Mouse (Mus musculus) forebrain, embryonic 16.5 days (tissue): ENCODE results near the gene Oca2. TPM values are rescaled to one million over a fixed set of nuclear protein-coding genes. Genes with fewer than 3 reads are reported as not detected.

Experiments used
- ATAC-seq: fragments of 200-750 bp; cut with Nextera tagmentation; 2 replicates; pipeline ENCODE4 v1.8.0; 2017; ENCODE audit warnings: mild to moderate bottlenecking, moderate library complexity
- H3K27ac ChIP-seq: fragments of 300-500 bp; sonication (generic); 2 replicates; pipeline ENCODE4 v1.5.1; 2014; ENCODE audit warnings: low read length, control low read depth
- H3K27me3 ChIP-seq: fragments of 300-500 bp; sonication (generic); replicated peaks from 2 replicates; pipeline ENCODE4 v1.6.1; 2014; ENCODE audit warnings: low read length; ENCODE audit not compliant: control insufficient read depth, insufficient read depth
- H3K36me3 ChIP-seq: fragments of 300-500 bp; sonication (generic); 2 replicates; pipeline ENCODE4 v1.6.1; 2014; ENCODE audit not compliant: control insufficient read depth, insufficient read depth
- H3K4me1 ChIP-seq: fragments of 300-500 bp; sonication (generic); replicated peaks from 2 replicates; pipeline ENCODE4 v1.6.1; 2014; ENCODE audit warnings: low read length; ENCODE audit not compliant: control insufficient read depth, insufficient read depth
- H3K4me2 ChIP-seq: fragments of 300-500 bp; sonication (generic); 2 replicates; pipeline ENCODE4 v1.6.1; 2014; ENCODE audit warnings: mild to moderate bottlenecking, low read length, control low read depth
- H3K4me3 ChIP-seq: fragments of 300-500 bp; sonication (generic); replicated peaks from 2 replicates; pipeline ENCODE4 v1.5.1; 2014; ENCODE audit warnings: mild to moderate bottlenecking, low read length, control low read depth
- H3K9ac ChIP-seq: fragments of 300-500 bp; sonication (generic); replicated peaks from 2 replicates; pipeline ENCODE4 v1.6.1; 2014; ENCODE audit warnings: low read depth, low read length, control low read depth
- H3K9me3 ChIP-seq: fragments of 300-500 bp; sonication (generic); 2 replicates; pipeline ENCODE4 v1.6.1; 2016; ENCODE audit warnings: low read length; ENCODE audit not compliant: control insufficient read depth
- WGBS: fragments of 180-500 bp; shearing (Covaris S2); extraction: QIAGEN DNeasy Blood & Tissue Kit; methylation state at CpG from one replicate; pipeline ENCODE4 v1.1.7; 2014; 5-methylcytosine and 5-hydroxymethylcytosine counted together
- polyA plus RNA-seq: library from polyadenylated mRNA; unstranded; fragments of >200 nt; fragmentation: Nextera tagmentation; extraction: Ambion mirVana; gene quantifications from 2 replicates; pipeline ENCODE4 v1.2.1, GENCODE M21; 2015

The Oca2 gene
- polyA plus RNA-seq, 1 experiment from 2014 or later: 0.51 TPM

DNA sequence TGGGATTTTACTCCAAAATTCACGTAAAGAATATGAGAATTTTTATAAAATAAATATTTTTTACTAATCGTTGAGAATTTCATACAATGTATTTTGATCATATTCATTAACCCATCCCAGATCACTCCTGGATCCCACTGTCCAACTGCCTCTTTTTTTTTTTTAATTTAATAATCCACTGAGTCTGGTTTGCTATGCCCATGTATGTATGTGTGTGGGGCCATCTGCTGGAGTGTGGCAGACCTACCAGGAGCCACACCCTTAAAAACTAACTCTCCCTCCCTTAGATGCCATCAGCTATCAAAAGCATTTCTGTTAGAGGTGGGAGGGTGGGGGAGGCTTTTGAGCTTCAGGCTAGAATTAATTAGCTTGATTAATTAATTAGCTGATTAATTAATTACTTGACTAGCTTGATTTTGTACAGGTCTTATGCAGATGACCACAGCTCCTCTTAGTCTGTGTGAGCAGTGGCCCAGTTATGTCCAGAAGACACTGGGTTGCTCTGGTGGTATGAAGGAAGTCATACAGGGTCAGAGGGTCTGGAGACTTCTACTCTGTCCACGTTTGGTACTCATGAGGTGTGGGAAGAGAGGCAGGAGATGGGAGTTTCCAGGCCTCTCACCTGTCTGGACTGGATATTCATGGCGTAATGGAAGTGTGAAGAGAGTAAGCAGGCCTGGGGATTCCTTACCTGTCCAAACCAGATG is 221.4 kb downstream of the Oca2 start:
- no peaks in the 10 kb centered on the region for H3K9me3 ChIP-seq
- no peak overlapping the region for H3K4me2 ChIP-seq
- H3K4me3 ChIP-seq: no peak overlapping the region
- H3K27ac ChIP-seq: no peak overlapping the region
- no peaks in the 10 kb centered on the region for H3K4me1 ChIP-seq
- WGBS: 83% methylated on average over 4 of the region's 4 CpGs
- no peaks in the 10 kb centered on the region for H3K27me3 ChIP-seq
- ATAC-seq: 0 out of 2 replicates have a peak, but pooled peaks have one; percentile 23
- H3K9ac ChIP-seq: no peak overlapping the region
- H3K36me3 ChIP-seq: no peaks in the 10 kb centered on the region

DNA sequence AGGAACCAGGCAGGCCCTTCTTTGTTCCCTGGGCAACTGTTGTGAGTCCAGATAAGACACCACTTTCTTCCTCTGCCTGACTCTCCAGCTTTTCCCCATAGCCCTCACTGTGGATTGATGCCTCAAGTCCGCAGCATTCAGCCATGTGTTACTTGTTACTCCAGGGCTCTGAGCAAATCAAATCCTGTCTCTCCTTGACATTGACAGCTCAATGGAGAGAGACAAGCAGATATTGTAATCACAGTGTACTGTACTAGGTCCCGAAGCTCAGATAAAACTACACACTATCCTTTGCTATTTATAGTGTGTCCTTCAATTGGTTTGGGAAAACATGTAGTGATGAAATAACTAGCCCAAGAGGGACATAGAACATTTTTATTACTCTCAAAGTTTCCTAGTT is 258.7 kb downstream of the Oca2 start:
- Histone ChIP-seq H3K27ac (no peak overlapping the region), H3K36me3 (no peaks in the 10 kb centered on the region), H3K4me3 (no peak overlapping the region), H3K27me3 (no peaks in the 10 kb centered on the region), H3K4me2 (no peak overlapping the region), H3K9ac (no peak overlapping the region), H3K4me1 (no peaks in the 10 kb centered on the region), H3K9me3 (no peaks in the 10 kb centered on the region)
- WGBS: 70% methylated on average over 2 of the region's 2 CpGs
- no peak for ATAC-seq

DNA sequence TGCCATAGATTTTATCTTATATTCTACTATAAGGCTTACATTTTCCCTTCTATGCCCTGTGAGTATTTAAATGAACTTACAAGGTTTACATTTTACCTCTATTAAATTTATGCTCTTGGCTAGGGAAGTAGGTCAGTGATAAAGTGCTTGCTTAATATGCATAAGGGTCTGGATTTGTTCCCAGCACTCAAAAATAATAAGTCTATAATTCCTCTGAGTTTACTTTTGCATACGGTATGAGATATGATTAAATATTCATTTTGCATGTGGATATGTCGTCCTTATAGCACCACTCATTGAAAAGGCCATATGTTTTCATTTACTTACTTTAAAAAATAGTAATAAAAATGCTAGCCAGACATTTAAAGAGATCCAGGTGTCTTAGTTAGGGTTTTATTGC is 259.8 kb downstream of the Oca2 start:
- WGBS: 68% methylated on average over 2 of the region's 2 CpGs
- Histone ChIP-seq H3K4me2 (no peak overlapping the region), H3K36me3 (no peaks in the 10 kb centered on the region), H3K4me3 (no peak overlapping the region), H3K4me1 (no peaks in the 10 kb centered on the region), H3K27ac (no peak overlapping the region), H3K9ac (no peak overlapping the region), H3K27me3 (no peaks in the 10 kb centered on the region), H3K9me3 (no peaks in the 10 kb centered on the region)
- no peak for ATAC-seq

DNA sequence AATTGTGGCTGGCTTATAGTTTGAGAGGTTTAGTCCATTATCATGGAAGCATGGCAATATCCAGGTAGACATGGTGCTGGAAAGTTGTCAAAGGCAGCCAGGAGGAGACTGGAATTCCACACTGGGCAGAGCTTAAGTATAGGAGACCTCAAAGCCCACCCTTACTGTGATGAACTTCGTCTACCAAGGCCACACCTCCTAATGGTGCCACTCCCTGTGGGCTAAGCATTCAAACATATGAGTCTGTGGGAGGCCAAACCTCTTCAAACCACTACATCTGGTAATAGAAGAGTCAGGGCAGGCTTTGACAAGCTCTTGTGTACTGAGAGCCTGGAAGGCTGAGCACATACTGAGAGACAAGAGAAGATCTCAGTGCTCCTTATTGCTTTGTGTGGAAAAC is 260.2 kb downstream of the Oca2 start:
- Histone ChIP-seq H3K27ac (0 out of 2 replicates have a peak overlapping the region, but pooled peaks have one; percentile 30), H3K4me1 (no peaks in the 10 kb centered on the region), H3K9me3 (no peaks in the 10 kb centered on the region), H3K27me3 (no peaks in the 10 kb centered on the region), H3K4me2 (no peak overlapping the region), H3K4me3 (no peak overlapping the region), H3K36me3 (no peaks in the 10 kb centered on the region), H3K9ac (no peak overlapping the region)
- 0 out of 2 replicates have a peak, but pooled peaks have one; percentile 14 for ATAC-seq
- WGBS: 59% methylated on average over 1 of the region's 1 CpGs

DNA sequence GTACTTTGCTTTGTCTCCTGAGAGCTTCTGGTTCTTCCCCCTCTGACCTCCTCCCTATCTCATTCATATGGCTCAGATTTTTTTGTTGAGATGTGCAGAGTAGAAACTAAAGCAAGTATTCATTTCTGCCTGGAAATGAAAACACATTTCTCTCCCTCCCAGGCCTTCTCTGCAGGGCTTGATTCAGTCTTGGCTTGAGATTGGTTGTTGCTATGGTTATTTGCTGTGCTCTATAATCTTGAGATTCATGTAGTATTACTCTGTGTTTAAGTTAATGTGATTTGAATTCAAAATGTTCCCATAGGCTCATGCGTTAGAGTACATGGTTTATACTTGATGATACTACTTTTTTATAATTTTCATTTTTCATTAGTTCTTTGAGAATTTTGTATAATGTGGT is 260.9 kb downstream of the Oca2 start:
- no peak overlapping the region for H3K9ac ChIP-seq
- H3K4me1 ChIP-seq: no peaks in the 10 kb centered on the region
- peak; percentile 90 for ATAC-seq
- 79% methylated on average over 1 of the region's 1 CpGs for WGBS
- no peaks in the 10 kb centered on the region for H3K27me3 ChIP-seq
- H3K9me3 ChIP-seq: no peaks in the 10 kb centered on the region
- H3K4me3 ChIP-seq: no peak overlapping the region
- no peak overlapping the region for H3K27ac ChIP-seq
- no peak overlapping the region for H3K4me2 ChIP-seq
- H3K36me3 ChIP-seq: no peaks in the 10 kb centered on the region

DNA sequence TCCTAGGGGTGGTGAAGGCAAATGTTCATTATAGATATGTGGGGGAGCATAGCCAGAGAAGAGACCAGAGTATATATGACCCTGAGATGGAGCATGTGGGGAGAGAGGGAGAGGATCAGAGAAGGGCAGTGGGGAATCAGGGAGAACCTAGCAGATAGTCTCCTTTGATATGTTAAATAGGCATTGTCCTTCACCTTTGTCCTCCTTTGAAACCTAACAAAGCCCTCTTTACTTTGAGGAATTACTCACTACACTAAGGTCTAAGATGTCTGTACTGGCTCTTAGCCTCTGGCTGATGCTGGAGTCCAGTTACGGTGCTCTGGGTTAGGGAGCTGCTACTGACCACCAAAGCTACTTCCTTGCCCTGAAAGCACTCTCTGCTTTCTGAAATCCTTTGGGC is 279.0 kb downstream of the Oca2 start:
- ATAC-seq: no peak
- Histone ChIP-seq H3K27me3 (no peaks in the 10 kb centered on the region), H3K4me1 (no peaks in the 10 kb centered on the region), H3K4me2 (no peak overlapping the region), H3K9me3 (no peaks in the 10 kb centered on the region), H3K4me3 (no peak overlapping the region), H3K36me3 (no peaks in the 10 kb centered on the region), H3K9ac (no peak overlapping the region), H3K27ac (no peak overlapping the region)
- WGBS: 8% methylated on average over 1 of the region's 1 CpGs

DNA sequence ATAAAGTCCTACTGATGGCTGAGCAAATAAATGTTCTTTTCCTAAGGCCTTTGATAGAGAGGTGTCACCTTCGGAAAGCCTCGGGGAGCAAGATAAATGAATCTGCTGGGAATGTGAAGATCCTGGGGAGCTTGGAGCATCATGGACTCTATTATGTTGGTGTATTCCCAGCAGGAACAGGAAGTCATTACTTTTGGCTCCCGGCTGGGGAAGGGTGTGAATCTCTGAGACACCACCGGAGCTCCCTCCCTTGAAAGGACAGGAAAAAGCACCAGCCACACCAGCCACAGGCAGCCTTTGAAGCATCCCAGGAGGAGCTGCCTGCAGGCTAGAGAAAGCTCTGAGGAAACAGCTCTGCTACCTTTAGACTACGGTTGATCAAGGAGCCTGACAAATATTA is 280.2 kb downstream of the Oca2 start:
- no peak overlapping the region for H3K4me3 ChIP-seq
- ATAC-seq: no peak

DNA sequence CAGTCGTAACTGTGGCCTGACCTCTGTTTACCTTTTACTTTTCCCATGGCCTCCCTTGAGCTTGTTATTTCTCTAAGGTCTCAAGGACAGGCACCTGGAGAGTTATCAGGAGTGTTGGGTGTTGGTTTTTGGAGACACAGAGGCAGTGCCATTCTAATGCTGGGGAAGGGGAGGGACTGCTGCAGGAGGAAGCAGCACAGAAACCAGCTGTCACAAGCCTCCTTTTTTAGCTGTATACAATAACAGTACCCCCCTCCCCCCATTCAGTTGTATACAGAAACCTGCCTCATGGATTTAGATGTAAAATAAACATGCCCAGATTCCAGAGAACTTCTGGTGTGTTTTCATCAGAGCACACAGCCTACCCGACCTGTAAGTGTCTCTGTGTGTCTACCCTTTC is 295.3 kb downstream of the Oca2 start:
- no peaks in the 10 kb centered on the region for H3K9me3 ChIP-seq
- no peak overlapping the region for H3K27ac ChIP-seq
- no peaks in the 10 kb centered on the region for H3K36me3 ChIP-seq
- WGBS: 84% methylated on average over 2 of the region's 2 CpGs
- no peak overlapping the region for H3K9ac ChIP-seq
- no peaks in the 10 kb centered on the region for H3K4me1 ChIP-seq
- no peak overlapping the region for H3K4me3 ChIP-seq
- no peak overlapping the region for H3K4me2 ChIP-seq
- H3K27me3 ChIP-seq: no peaks in the 10 kb centered on the region
- no peak for ATAC-seq

More for the DNA sequence above, 280.2 kb downstream of the Oca2 start:
- WGBS: 27% methylated on average over 5 of the region's 5 CpGs
- Histone ChIP-seq H3K27me3 (no peaks in the 10 kb centered on the region), H3K9me3 (no peaks in the 10 kb centered on the region), H3K27ac (no peak overlapping the region), H3K4me2 (no peak overlapping the region), H3K4me1 (no peaks in the 10 kb centered on the region), H3K36me3 (no peaks in the 10 kb centered on the region), H3K9ac (no peak overlapping the region)

DNA sequence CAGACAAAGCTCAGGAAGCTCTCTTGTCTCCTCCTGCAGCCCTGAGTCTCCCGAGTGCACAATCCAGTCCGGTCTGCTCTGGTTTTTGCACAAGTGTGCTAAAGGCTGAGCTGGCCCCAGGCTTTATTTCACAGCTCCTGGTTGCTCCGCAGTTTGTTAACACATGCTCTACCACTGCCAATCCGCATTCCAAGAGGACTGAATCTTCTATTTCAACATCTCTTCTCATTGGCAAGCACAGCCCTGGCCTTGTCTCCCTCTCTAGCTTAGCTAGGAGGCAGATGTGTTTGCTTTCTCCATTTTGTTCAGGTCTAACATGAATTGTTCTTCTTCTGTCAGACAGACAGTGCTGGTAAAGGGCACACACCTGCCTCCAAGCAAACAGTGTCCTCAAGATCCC is 309.7 kb downstream of the Oca2 start:
- Histone ChIP-seq H3K9ac (no peak overlapping the region), H3K4me1 (no peaks in the 10 kb centered on the region), H3K27me3 (no peaks in the 10 kb centered on the region), H3K4me2 (no peak overlapping the region), H3K9me3 (no peaks in the 10 kb centered on the region), H3K4me3 (no peak overlapping the region), H3K27ac (no peak overlapping the region), H3K36me3 (no peaks in the 10 kb centered on the region)
- 77% methylated on average over 4 of the region's 4 CpGs for WGBS
- no peak for ATAC-seq

DNA sequence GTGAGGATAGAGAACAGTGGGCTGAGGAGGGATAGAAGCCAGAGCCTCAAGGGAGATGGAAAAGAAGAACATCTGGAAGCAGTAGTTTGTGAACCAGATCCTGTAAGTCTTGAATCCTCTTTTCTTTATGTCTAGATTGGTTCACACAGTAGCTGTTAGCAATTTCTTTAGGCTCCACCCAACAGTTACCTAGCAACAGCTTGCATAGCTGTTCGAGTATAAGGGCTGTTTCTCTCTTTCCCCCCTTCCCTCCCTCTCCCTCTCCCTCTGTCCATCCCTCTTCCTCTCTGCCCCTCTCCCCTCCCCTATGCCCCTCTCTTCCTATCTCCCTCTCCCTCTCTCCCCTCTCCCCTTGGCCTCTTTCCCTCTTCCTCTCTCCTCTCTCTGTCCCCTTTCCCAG is 312.2 kb downstream of the Oca2 start:
- Histone ChIP-seq H3K27me3 (no peaks in the 10 kb centered on the region), H3K9me3 (no peaks in the 10 kb centered on the region), H3K36me3 (no peaks in the 10 kb centered on the region), H3K9ac (no peak overlapping the region), H3K4me3 (no peak overlapping the region), H3K27ac (no peak overlapping the region), H3K4me2 (no peak overlapping the region), H3K4me1 (no peaks in the 10 kb centered on the region)
- 0% methylated on average over 1 of the region's 1 CpGs for WGBS
- ATAC-seq: peak; percentile 50; the same call in 1 of the 2 replicates
